Mouse (Mus musculus) liver, adult 2 months (tissue): ENCODE data around the gene Efhc1. TPM values are rescaled to one million over a fixed set of nuclear protein-coding genes. Genes with fewer than 3 reads are reported as not detected.

Experiments
- DNase-seq: peaks from one replicate; pipeline ENCODE4 v3.0.0-alpha.2; 2011; ENCODE audit warnings: low read depth, low spot score; ENCODE audit errors: extremely low read depth
- H3K27ac ChIP-seq: fragments of 200-500 bp; replicated peaks from 2 replicates; pipeline ENCODE4 v1.5.1; 2012; ENCODE audit warnings: low read depth, mild to moderate bottlenecking, control low read depth, inconsistent platforms, low read length; ENCODE audit not compliant: insufficient read depth
- H3K27me3 ChIP-seq: fragments of 200-500 bp; 2 replicates; pipeline ENCODE4 v1.6.1; 2012; ENCODE audit warnings: mild to moderate bottlenecking, moderate library complexity, low read length, inconsistent platforms; ENCODE audit not compliant: control insufficient read depth, insufficient read depth
- H3K36me3 ChIP-seq: fragments of 200-500 bp; 2 replicates; pipeline ENCODE4 v1.6.1; 2012; ENCODE audit warnings: low read length, inconsistent platforms; ENCODE audit not compliant: control insufficient read depth, insufficient read depth
- H3K4me1 ChIP-seq: fragments of 200-500 bp; 2 replicates; pipeline ENCODE4 v1.6.1; 2011; ENCODE audit warnings: low read length; ENCODE audit not compliant: control insufficient read depth, insufficient read depth
- H3K4me3 ChIP-seq: fragments of 200-500 bp; 2 replicates; pipeline ENCODE4 v1.5.1; 2011; ENCODE audit warnings: low read depth, mild to moderate bottlenecking, control low read depth, low read length, moderate library complexity; ENCODE audit not compliant: insufficient read depth
- H3K79me2 ChIP-seq: fragments of 200-500 bp; 2 replicates; pipeline ENCODE4 v1.6.1; 2012; ENCODE audit warnings: inconsistent platforms, mild to moderate bottlenecking, low read length, moderate library complexity; ENCODE audit not compliant: control insufficient read depth, insufficient read depth
- H3K9ac ChIP-seq: fragments of 200-500 bp; 2 replicates; pipeline ENCODE4 v1.6.1; 2012; ENCODE audit warnings: low read depth, mild to moderate bottlenecking, control low read depth, inconsistent platforms, low read length
- CTCF ChIP-seq: fragments of 200-500 bp; IDR thresholded peaks from 2 replicates; pipeline ENCODE4 v1.5.1; 2011; ENCODE audit warnings: low read depth, low read length, control low read depth
- POLR2A ChIP-seq: fragments of 200-500 bp; IDR thresholded peaks from 2 replicates; pipeline ENCODE4 v1.6.1; 2011; ENCODE audit warnings: low read length, control low read depth; ENCODE audit not compliant: insufficient read depth; ENCODE audit errors: extremely low read depth
- WGBS: fragments of 180-500 bp; shearing (Covaris S2); methylation state at CpG from one replicate; pipeline ENCODE4 v1.1.7; 2018; 5-methylcytosine and 5-hydroxymethylcytosine counted together
- polyA plus RNA-seq: library from polyadenylated mRNA; depleted of rRNA; stranded (reverse); fragments of >200 nt; gene quantifications from 2 replicates; pipeline ENCODE4 v1.2.3, GENCODE M21; 2012
- total RNA-seq: library from RNA; depleted of rRNA; stranded (reverse); fragments of >200 nt; gene quantifications from 2 replicates; pipeline ENCODE4 v1.2.3, GENCODE M21; 2014

The Efhc1 gene
- total and polyA plus RNA-seq, 2 experiments = 0.07 to 0.09 TPM

- 74% methylated on average over 7 of the region's 7 CpGs for WGBS
These were observed 44.0 kb downstream of the Efhc1 start for GRCm38 (mm10) chr1:20995331-20995986.

GRCm38 (mm10) chr1:20996603-20997327, 45.3 kb downstream of the Efhc1 start:
- 71% methylated on average over 17 of the region's 17 CpGs for WGBS
- TF ChIP-seq POLR2A (no peak), CTCF (no peak)
- H3K4me1 ChIP-seq = 0 out of 2 replicates have a peak, but pooled peaks cover 2% of the 10 kb centered on the region
- H3K9ac ChIP-seq = no peak overlapping the region
- no peaks in the 10 kb centered on the region for H3K27me3 ChIP-seq
- no peak overlapping the region for H3K27ac ChIP-seq
- peaks cover 2% of the 10 kb centered on the region; the same call in 1 of the 2 replicates for H3K36me3 ChIP-seq
- no peak for DNase-seq
- no peak overlapping the region for H3K4me3 ChIP-seq
- H3K79me2 ChIP-seq = no peaks in the 10 kb centered on the region

More at GRCm38 (mm10) chr1:20995331-20995986, 44.0 kb downstream of the Efhc1 start:
- H3K27me3 ChIP-seq = no peaks in the 10 kb centered on the region
- no peak for DNase-seq
- no peak overlapping the region for H3K9ac ChIP-seq
- H3K4me3 ChIP-seq = no peak overlapping the region
- H3K79me2 ChIP-seq = no peaks in the 10 kb centered on the region
- peaks cover under 1% of the 10 kb centered on the region; the same call in 1 of the 2 replicates for H3K36me3 ChIP-seq
- TF ChIP-seq POLR2A (no peak), CTCF (no peak)
- no peak overlapping the region for H3K27ac ChIP-seq
- H3K4me1 ChIP-seq = 0 out of 2 replicates have a peak, but pooled peaks cover 2% of the 10 kb centered on the region

- Histone ChIP-seq H3K4me1 (0 out of 2 replicates have a peak, but pooled peaks cover 2% of the 10 kb centered on the region), H3K36me3 (peaks cover 2% of the 10 kb centered on the region; the same call in 1 of the 2 replicates), H3K27ac (no peak overlapping the region), H3K9ac (no peak overlapping the region), H3K27me3 (no peaks in the 10 kb centered on the region), H3K79me2 (no peaks in the 10 kb centered on the region), H3K4me3 (no peak overlapping the region)
- WGBS = 47% methylated on average over 2 of the region's 2 CpGs
- DNase-seq = peak; percentile 26
- TF ChIP-seq POLR2A (no peak), CTCF (no peak)
These were observed 45.9 kb downstream of the Efhc1 start for GRCm38 (mm10) chr1:20997328-20997689.

- Histone ChIP-seq H3K27ac (no peak overlapping the region), H3K4me1 (0 out of 2 replicates have a peak, but pooled peaks cover 2% of the 10 kb centered on the region), H3K9ac (no peak overlapping the region), H3K36me3 (peaks cover 2% of the 10 kb centered on the region; the same call in 1 of the 2 replicates), H3K4me3 (no peak overlapping the region), H3K27me3 (no peaks in the 10 kb centered on the region), H3K79me2 (no peaks in the 10 kb centered on the region)
- TF ChIP-seq CTCF (no peak), POLR2A (no peak)
- no peak for DNase-seq
- 67% methylated on average over 13 of the region's 13 CpGs for WGBS
These were observed 46.5 kb downstream of the Efhc1 start for GRCm38 (mm10) chr1:20997881-20998389.

- H3K36me3 ChIP-seq = peaks cover 4% of the 10 kb centered on the region; the same call in 1 of the 2 replicates
- H3K27ac ChIP-seq = no peak overlapping the region
- no peak for DNase-seq
- no peaks in the 10 kb centered on the region for H3K27me3 ChIP-seq
- H3K4me1 ChIP-seq = no peaks in the 10 kb centered on the region
- no peak overlapping the region for H3K9ac ChIP-seq
- no peak for TF ChIP-seq CTCF
- TF ChIP-seq POLR2A = no peak
- no peak overlapping the region for H3K4me3 ChIP-seq
- WGBS = 89% methylated on average over 14 of the region's 14 CpGs
- H3K79me2 ChIP-seq = no peaks in the 10 kb centered on the region
These were observed 51.1 kb downstream of the Efhc1 start for GRCm38 (mm10) chr1:21002246-21003142.
